Mouse (Mus musculus): ENCODE data around the gene Ralgapa2.

DNA sequence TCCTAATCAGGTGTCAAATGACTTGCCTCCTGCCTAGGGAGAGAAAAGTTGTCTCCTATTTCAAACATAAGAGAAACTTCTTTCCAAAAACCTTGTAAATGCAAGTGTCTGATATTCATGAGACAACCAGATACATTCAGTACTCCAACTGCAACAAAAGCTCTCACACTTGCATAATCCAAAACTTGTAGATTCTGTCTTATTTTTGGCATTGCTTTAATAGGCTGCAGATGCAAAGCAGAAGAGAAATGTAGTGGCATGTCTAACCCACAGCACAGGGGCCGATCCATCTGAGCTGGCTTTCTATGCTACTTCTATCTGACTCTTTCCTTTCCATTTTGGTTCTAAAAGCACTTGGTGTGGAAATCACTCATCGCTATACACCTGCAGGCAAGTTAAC, 280.7 kb downstream of the Ralgapa2 start:
- TF ChIP-seq CTCF (IDR thresholded peaks at IDR 0.05; ENCODE audit: borderline replicate concordance, extremely low read depth, insufficient read depth, insufficient read length) = no peak
- no peak for TF ChIP-seq POLR2A (IDR thresholded peaks at IDR 0.05; ENCODE audit: borderline replicate concordance, extremely low read depth, insufficient read depth, insufficient read length, poor library complexity, severe bottlenecking)
